Comparison of ENCODE assay signal across 20 mouse cellular contexts in the genomic region with DNA sequence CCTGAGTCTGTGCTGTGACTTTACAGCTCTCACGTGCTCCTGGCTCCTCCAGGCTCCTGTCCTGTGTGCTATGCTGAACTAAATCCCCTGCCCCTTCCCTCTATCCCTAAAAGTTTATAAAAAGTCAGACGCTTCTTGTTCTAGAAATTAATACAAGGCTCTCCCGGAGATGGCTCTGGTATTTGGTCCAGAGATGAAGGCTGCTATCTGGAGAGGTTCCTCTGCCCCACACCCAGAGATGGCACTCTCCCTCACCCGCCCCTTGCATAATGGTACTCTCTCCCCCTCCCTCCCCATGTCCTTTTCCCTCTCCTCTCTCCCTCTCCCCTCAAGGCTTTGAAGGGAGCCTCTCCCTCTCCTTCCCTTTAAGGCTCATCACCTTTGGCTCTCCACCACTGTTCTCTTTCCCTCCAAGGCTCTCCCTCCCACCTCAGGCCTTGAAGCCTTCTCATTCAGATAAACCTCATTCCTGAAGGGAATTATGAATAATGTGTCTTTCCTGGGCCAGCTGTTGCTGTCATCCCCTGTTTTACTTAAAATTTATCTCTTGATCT.
DNase-seq lines count a peak whose midpoint lies in the region; ATAC-seq and TF ChIP-seq lines count a peak whose summit lies in the region.
"Had no signal": no experiment of that assay in that cellular context is flagged by ENCODE, and none has a peak within 500 bp of the region (broad histone marks: within the 10 kb centered on the region; RNA-seq: fewer than 3 reads in every experiment).

No protein-coding gene starts in this region.

- TF ChIP-seq CTCF in hindbrain, postnatal 0 days (IDR thresholded peaks at IDR 0.05; ENCODE audit: low read depth), result no peak

- no peak overlapping the region for H3K4me2 ChIP-seq in hindbrain, postnatal 0 days (ENCODE audit: low read depth, low read length)
- H3K4me2 ChIP-seq in midbrain, embryonic 13.5 days (replicated peaks), result no peak overlapping the region
- H3K4me2 ChIP-seq in midbrain, embryonic 15.5 days, result no peak overlapping the region
- H3K4me2 ChIP-seq in hindbrain, embryonic 12.5 days (replicated peaks), result no peak overlapping the region
- H3K4me2 ChIP-seq: embryonic facial prominence, embryonic 13.5 days; lung, embryonic 14.5 days; stomach, embryonic 15.5 days had no signal

- no peaks in the 10 kb centered on the region for H3K36me3 ChIP-seq in hindbrain, embryonic 10.5 days
- H3K36me3 ChIP-seq in hindbrain, postnatal 0 days (ENCODE audit: insufficient read depth, low read length), result no peaks in the 10 kb centered on the region
- H3K36me3 ChIP-seq in midbrain, embryonic 13.5 days, result no peaks in the 10 kb centered on the region
- no peaks in the 10 kb centered on the region for H3K36me3 ChIP-seq in midbrain, embryonic 15.5 days (replicated peaks)
- no peaks in the 10 kb centered on the region for H3K36me3 ChIP-seq in hindbrain, embryonic 12.5 days
- H3K36me3 ChIP-seq: embryonic facial prominence, embryonic 13.5 days; heart, embryonic 10.5 days; limb, embryonic 10.5 days; stomach, embryonic 15.5 days had no signal

- H3K27me3 ChIP-seq in hindbrain, embryonic 10.5 days (ENCODE audit: insufficient read depth, poor library complexity, severe bottlenecking), result no peaks in the 10 kb centered on the region
- H3K27me3 ChIP-seq in hindbrain, postnatal 0 days (ENCODE audit: insufficient read depth, low read length), result no peaks in the 10 kb centered on the region
- H3K27me3 ChIP-seq in midbrain, embryonic 13.5 days, result no peaks in the 10 kb centered on the region
- no peaks in the 10 kb centered on the region for H3K27me3 ChIP-seq in midbrain, embryonic 15.5 days (replicated peaks)
- H3K27me3 ChIP-seq in hindbrain, embryonic 12.5 days, result no peaks in the 10 kb centered on the region
- H3K27me3 ChIP-seq: embryonic facial prominence, embryonic 13.5 days; Patski; stomach, embryonic 15.5 days had no signal

- H3K27ac ChIP-seq in hindbrain, embryonic 10.5 days, result peak overlapping the region; percentile 40; the same call in 1 of the 2 replicates
- no peak overlapping the region for H3K27ac ChIP-seq in hindbrain, postnatal 0 days
- no peak overlapping the region for H3K27ac ChIP-seq in midbrain, embryonic 13.5 days
- H3K27ac ChIP-seq in midbrain, embryonic 15.5 days, result no peak overlapping the region
- no peak overlapping the region for H3K27ac ChIP-seq in hindbrain, embryonic 12.5 days
- H3K27ac ChIP-seq: embryonic facial prominence, embryonic 13.5 days; heart, embryonic 10.5 days; limb, embryonic 10.5 days; stomach, embryonic 15.5 days had no signal

- DNase-seq in hindbrain, embryonic 10.5 days (ENCODE audit: low spot score), result no peak
- no peak for DNase-seq in hindbrain, postnatal 0 days (ENCODE audit: low spot score)
- no peak for DNase-seq in Muller cell, postnatal 12 days (ENCODE audit: inconsistent ontology term)
- no peak for DNase-seq in thymus, postnatal 10 days (ENCODE audit: low spot score in 2 of 2)
- DNase-seq: adrenal gland, adult 8-10 months; cerebellum, adult 9-11 months; gastrocnemius, postnatal 36 days; kidney, adult 11 months; kidney, postnatal 4 days; lung, embryonic 14.5 days; lung, postnatal 36 days; right cerebral cortex, postnatal 25 days had no signal

- H3K9me3 ChIP-seq in hindbrain, embryonic 10.5 days, result no peaks in the 10 kb centered on the region
- no peaks in the 10 kb centered on the region for H3K9me3 ChIP-seq in hindbrain, postnatal 0 days (ENCODE audit: low read length)
- H3K9me3 ChIP-seq in midbrain, embryonic 13.5 days, result no peaks in the 10 kb centered on the region
- H3K9me3 ChIP-seq in midbrain, embryonic 15.5 days, result no peaks in the 10 kb centered on the region
- H3K9me3 ChIP-seq in hindbrain, embryonic 12.5 days (replicated peaks), result no peaks in the 10 kb centered on the region
- H3K9me3 ChIP-seq: embryonic facial prominence, embryonic 13.5 days; heart, embryonic 10.5 days; limb, embryonic 10.5 days; stomach, embryonic 15.5 days had no signal

- peaks cover 23% of the 10 kb centered on the region for H3K4me1 ChIP-seq in hindbrain, embryonic 10.5 days (replicated peaks)
- no peaks in the 10 kb centered on the region for H3K4me1 ChIP-seq in hindbrain, postnatal 0 days (ENCODE audit: insufficient read depth, low read length)
- peaks cover 18% of the 10 kb centered on the region for H3K4me1 ChIP-seq in midbrain, embryonic 13.5 days (replicated peaks)
- H3K4me1 ChIP-seq in midbrain, embryonic 15.5 days, result peaks cover 10% of the 10 kb centered on the region
- H3K4me1 ChIP-seq in hindbrain, embryonic 12.5 days, result peaks cover 21% of the 10 kb centered on the region
- H3K4me1 ChIP-seq: embryonic facial prominence, embryonic 13.5 days; stomach, embryonic 15.5 days had no signal

- H3K9ac ChIP-seq in hindbrain, postnatal 0 days (replicated peaks; ENCODE audit: low read length), result no peak overlapping the region
- H3K9ac ChIP-seq in midbrain, embryonic 13.5 days (replicated peaks), result no peak overlapping the region
- no peak overlapping the region for H3K9ac ChIP-seq in midbrain, embryonic 15.5 days
- H3K9ac ChIP-seq in hindbrain, embryonic 12.5 days, result no peak overlapping the region
- H3K9ac ChIP-seq: embryonic facial prominence, embryonic 13.5 days; lung, embryonic 14.5 days; stomach, embryonic 15.5 days had no signal

- H3K4me3 ChIP-seq in hindbrain, embryonic 10.5 days, result no peak overlapping the region
- H3K4me3 ChIP-seq in hindbrain, postnatal 0 days (ENCODE audit: low read length), result no peak overlapping the region
- no peak overlapping the region for H3K4me3 ChIP-seq in midbrain, embryonic 13.5 days (replicated peaks)
- no peak overlapping the region for H3K4me3 ChIP-seq in midbrain, embryonic 15.5 days
- H3K4me3 ChIP-seq in hindbrain, embryonic 12.5 days, result no peak overlapping the region
- H3K4me3 ChIP-seq: embryonic facial prominence, embryonic 13.5 days; heart, embryonic 10.5 days; limb, embryonic 10.5 days; stomach, embryonic 15.5 days had no signal

- WGBS in hindbrain, embryonic 10.5 days, result 34% methylated on average over 4 of the region's 4 CpGs
- 34% methylated on average over 4 of the region's 4 CpGs for WGBS in hindbrain, postnatal 0 days
- 47% methylated on average over 4 of the region's 4 CpGs for WGBS in midbrain, embryonic 13.5 days
- WGBS in midbrain, embryonic 15.5 days, result 48% methylated on average over 4 of the region's 4 CpGs
- 38% methylated on average over 4 of the region's 4 CpGs for WGBS in hindbrain, embryonic 12.5 days

- ATAC-seq in hindbrain, postnatal 0 days, result no peak
- ATAC-seq in midbrain, embryonic 13.5 days, result peak; percentile 56
- no peak for ATAC-seq in midbrain, embryonic 15.5 days (replicated peaks)
- peak; percentile 44 for ATAC-seq in hindbrain, embryonic 12.5 days (ENCODE audit: low FRiP score)
- ATAC-seq: Patski had no signal

Comparison
In these comparisons a context has a peak if more than half of its experiments do, and no peak if none do; other contexts are left out.
1. ATAC-seq: peak in midbrain, embryonic 13.5 days (single experiment) and hindbrain, embryonic 12.5 days (single experiment); none in hindbrain, postnatal 0 days (single experiment) and midbrain, embryonic 15.5 days (single experiment).